Mouse (Mus musculus) layer of hippocampus, adult 6 months (tissue): ENCODE results near the gene Mucl1. TPM values are rescaled to one million over a fixed set of nuclear protein-coding genes. Genes with fewer than 3 reads are reported as not detected.

ENCODE experiments used
- long read RNA-seq, 2 experiments: library from polyadenylated mRNA; unstranded; transcript quantifications; one replicate each; pipeline ENCODE4 v2.0.0; 2019 to 2020
- polyA plus RNA-seq: library from polyadenylated mRNA; unstranded; fragments of <200 nt; fragmentation: Nextera tagmentation; gene quantifications from 2 replicates; pipeline ENCODE4 v1.2.3, GENCODE M21; 2021

The Mucl1 gene
- polyA plus RNA-seq, result not detected in 2 replicates
- long read RNA-seq, experiment 1, result 0 reads
- long read RNA-seq, experiment 2, result 0 reads

DNA sequence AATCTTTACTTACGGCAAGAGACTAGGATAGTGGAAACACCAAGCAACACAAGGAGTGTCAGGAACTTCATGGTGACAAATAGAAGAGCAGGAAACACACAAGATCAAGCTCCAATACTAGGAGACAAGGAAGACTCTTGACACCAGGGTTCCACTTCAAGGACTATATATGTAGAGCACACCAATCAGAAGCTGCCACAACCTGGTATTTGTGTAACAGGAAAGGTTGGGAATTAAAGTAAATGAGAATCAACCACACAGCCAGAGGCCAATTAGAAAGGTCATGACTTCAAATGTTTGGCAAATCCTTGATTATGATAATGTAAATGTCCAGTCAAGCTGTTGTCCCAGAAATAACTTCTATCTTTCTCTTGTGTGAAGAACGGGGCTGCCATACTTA, at the start of gene Mucl1:
Gene Mucl1, minus strand, starts transcription at position 101 of the 400 bp plus-strand sequence.

Other genes with a start within 250 kb of the Mucl1 start
- 183 and 201 TPM in 2 replicates for gene Ppp1r1a, start 217.5 kb downstream of the Mucl1 start, polyA plus RNA-seq
- gene Glycam1, start 190.4 kb downstream of the Mucl1 start, polyA plus RNA-seq, result 0.35 and 0.50 TPM in 2 replicates
- gene Mucl2, start 143.8 kb upstream of the Mucl1 start, polyA plus RNA-seq, result not detected in 2 replicates